Mouse (Mus musculus) limb, embryonic 13.5 days (tissue): ENCODE data around the gene Gucy2e. TPM values are rescaled to one million over a fixed set of nuclear protein-coding genes. Genes with fewer than 3 reads are reported as not detected.

ENCODE experiments used
- ATAC-seq: fragments of 200-750 bp; cut with Nextera tagmentation; 2 replicates; pipeline ENCODE4 v1.8.0; 2017; ENCODE audit warnings: low read depth, moderate number of reproducible peaks, moderate TSS enrichment; ENCODE audit not compliant: low FRiP score
- H3K27ac ChIP-seq: fragments of 300-500 bp; sonication (generic); 2 replicates; pipeline ENCODE4 v1.5.1; 2015; ENCODE audit warnings: inconsistent platforms, mild to moderate bottlenecking, moderate library complexity
- H3K27me3 ChIP-seq: fragments of 300-500 bp; sonication (generic); 2 replicates; pipeline ENCODE4 v1.6.1; 2015; ENCODE audit warnings: mild to moderate bottlenecking, inconsistent platforms
- H3K36me3 ChIP-seq: fragments of 300-500 bp; sonication (generic); 2 replicates; pipeline ENCODE4 v1.6.1; 2015; ENCODE audit warnings: inconsistent platforms, mild to moderate bottlenecking, moderate library complexity
- H3K4me1 ChIP-seq: fragments of 300-500 bp; sonication (generic); 2 replicates; pipeline ENCODE4 v1.6.1; 2015; ENCODE audit warnings: inconsistent platforms
- H3K4me2 ChIP-seq: fragments of 300-500 bp; sonication (generic); replicated peaks from 2 replicates; pipeline ENCODE4 v1.6.1; 2015; ENCODE audit warnings: inconsistent platforms, mild to moderate bottlenecking, moderate library complexity
- H3K4me3 ChIP-seq: fragments of 300-500 bp; sonication (generic); 2 replicates; pipeline ENCODE4 v1.5.1; 2015; ENCODE audit warnings: moderate library complexity, mild to moderate bottlenecking, inconsistent platforms
- H3K9ac ChIP-seq: fragments of 300-500 bp; sonication (generic); 2 replicates; pipeline ENCODE4 v1.6.1; 2015; ENCODE audit warnings: mild to moderate bottlenecking, inconsistent platforms
- H3K9me3 ChIP-seq: fragments of 300-500 bp; sonication (generic); 2 replicates; pipeline ENCODE4 v1.6.1; 2016; ENCODE audit warnings: inconsistent platforms
- WGBS: fragments of 180-500 bp; shearing (Covaris S2); methylation state at CpG from one replicate; pipeline ENCODE4 v1.1.7; 2015; 5-methylcytosine and 5-hydroxymethylcytosine counted together
- polyA plus RNA-seq: library from polyadenylated mRNA; unstranded; fragments of >200 nt; fragmentation: Nextera tagmentation; extraction: Ambion mirVana; gene quantifications from 2 replicates; pipeline ENCODE4 v1.2.1, GENCODE M21; 2015

The Gucy2e gene
- polyA plus RNA-seq, 1 experiment from 2014 or later, result 0.25 TPM

- Histone ChIP-seq H3K9me3 (no peaks in the 10 kb centered on the region), H3K27ac (no peak overlapping the region), H3K4me1 (0 out of 2 replicates have a peak, but pooled peaks cover 3% of the 10 kb centered on the region), H3K4me2 (no peak overlapping the region), H3K36me3 (no peaks in the 10 kb centered on the region), H3K4me3 (no peak overlapping the region), H3K9ac (no peak overlapping the region), H3K27me3 (no peaks in the 10 kb centered on the region; the same call in 1 of the 2 replicates)
- no peak for ATAC-seq
- 27% methylated on average over 7 of the region's 7 CpGs for WGBS
These were observed 65.2 kb downstream of the Gucy2e start for GRCm38 (mm10) chr11:69171626-69172025.

DNA sequence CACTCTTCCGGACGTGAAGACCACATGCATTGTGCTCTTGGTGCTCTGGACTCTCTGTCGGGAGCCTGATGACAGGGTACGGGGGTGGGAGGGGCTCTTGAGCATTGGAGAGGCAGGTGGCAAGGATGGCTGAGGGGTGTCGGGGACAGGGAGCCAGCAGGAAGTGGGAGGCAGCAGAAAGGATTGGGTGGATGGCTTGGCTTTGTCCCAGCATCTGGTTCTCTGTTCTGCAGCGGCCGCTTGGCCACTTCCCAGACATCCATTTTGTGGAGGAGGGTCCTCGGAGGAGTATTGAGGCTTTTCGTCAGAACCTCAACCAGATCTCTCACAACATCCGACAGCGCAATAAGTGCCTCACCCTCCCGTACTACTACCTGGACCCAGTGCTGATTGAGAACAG, 67.5 kb downstream of the Gucy2e start:
- 81% methylated on average over 12 of the region's 12 CpGs for WGBS
- ATAC-seq, result no peak
- no peak overlapping the region for H3K4me3 ChIP-seq
- H3K9me3 ChIP-seq, result no peaks in the 10 kb centered on the region
- 0 out of 2 replicates have a peak, but pooled peaks cover 3% of the 10 kb centered on the region for H3K4me1 ChIP-seq
- no peak overlapping the region for H3K27ac ChIP-seq
- H3K27me3 ChIP-seq, result peaks cover 7% of the 10 kb centered on the region
- H3K9ac ChIP-seq, result no peak overlapping the region
- H3K36me3 ChIP-seq, result no peaks in the 10 kb centered on the region
- no peak overlapping the region for H3K4me2 ChIP-seq

Other genes starting within 250 kb of the Gucy2e start
- gene Pfas, start 228.6 kb downstream of the Gucy2e start, polyA plus RNA-seq, result 39.6 and 40.6 TPM in 2 replicates
- 55.5 and 60.4 TPM in 2 replicates for gene Ctc1, start 221.1 kb downstream of the Gucy2e start, polyA plus RNA-seq
- gene Aurkb, start 191.4 kb downstream of the Gucy2e start, polyA plus RNA-seq, result 140 and 141 TPM in 2 replicates
- gene Borcs6, start 177.3 kb downstream of the Gucy2e start, polyA plus RNA-seq, result 9.5 and 9.6 TPM in 2 replicates
- gene Tmem107, start 166.2 kb downstream of the Gucy2e start, polyA plus RNA-seq, result 46.4 and 52.0 TPM in 2 replicates
- gene Vamp2, start 148.5 kb downstream of the Gucy2e start, polyA plus RNA-seq, result 82.8 and 88.6 TPM in 2 replicates
- 9.3 and 12.0 TPM in 2 replicates for gene Per1, start 141.8 kb downstream of the Gucy2e start, polyA plus RNA-seq
- 0.74 and 1.2 TPM in 2 replicates for gene Hes7, start 116.6 kb downstream of the Gucy2e start, polyA plus RNA-seq
- gene 9130213A22Rik, start 114.4 kb downstream of the Gucy2e start, polyA plus RNA-seq, result 0.52 and 0.55 TPM in 2 replicates
- 1.6 TPM in 2 replicates for gene Aloxe3, start 111.1 kb downstream of the Gucy2e start, polyA plus RNA-seq
- 0.22 and 0.25 TPM in 2 replicates for gene Alox12b, start 80.0 kb downstream of the Gucy2e start, polyA plus RNA-seq
- gene Alox8, start 39.2 kb downstream of the Gucy2e start, polyA plus RNA-seq, result 0.08 and 0.09 TPM in 2 replicates
- 25.3 and 26.4 TPM in 2 replicates for gene Cntrob, start 86.7 kb upstream of the Gucy2e start, polyA plus RNA-seq
- gene Trappc1, start 86.9 kb upstream of the Gucy2e start, polyA plus RNA-seq, result 153 and 162 TPM in 2 replicates
- 2.4 and 2.8 TPM in 2 replicates for gene Kcnab3, start 89.2 kb upstream of the Gucy2e start, polyA plus RNA-seq
- gene Rnf227, start 103.4 kb upstream of the Gucy2e start, polyA plus RNA-seq, result 24.6 and 24.9 TPM in 2 replicates
- 117 and 119 TPM in 2 replicates for gene Chd3, start 132.4 kb upstream of the Gucy2e start, polyA plus RNA-seq
- 127 and 137 TPM in 2 replicates for gene Naa38, start 158.5 kb upstream of the Gucy2e start, polyA plus RNA-seq
- 35.6 and 38.1 TPM in 2 replicates for gene Cyb5d1, start 158.6 kb upstream of the Gucy2e start, polyA plus RNA-seq
- gene Tmem88, start 161.2 kb upstream of the Gucy2e start, polyA plus RNA-seq, result 24.0 and 25.6 TPM in 2 replicates
- gene Kdm6b, start 176.6 kb upstream of the Gucy2e start, polyA plus RNA-seq, result 47.3 and 49.3 TPM in 2 replicates